Mouse (Mus musculus) gastrocnemius, adult 2 months (tissue): ENCODE measurements around the gene Itsn2. TPM values are rescaled to one million over a fixed set of nuclear protein-coding genes. Genes with fewer than 3 reads are reported as not detected.

Source experiments
- DNase-seq: peaks from one replicate; pipeline ENCODE4 v3.0.0; 2022
- H3K27ac ChIP-seq: fragments of 200-600 bp; 2 replicates; pipeline ENCODE4 v1.8.1; 2022; ENCODE audit warnings: mild to moderate bottlenecking
- H3K4me3 ChIP-seq: fragments of 200-600 bp; 2 replicates; pipeline ENCODE4 v1.8.1; 2022; ENCODE audit warnings: mild to moderate bottlenecking, moderate library complexity
- CTCF ChIP-seq: fragments of 200-600 bp; IDR thresholded peaks from 2 replicates; pipeline ENCODE4 v1.8.1; 2022; ENCODE audit warnings: antibody characterized with exemption, mild to moderate bottlenecking, moderate library complexity
- intact Hi-C: fragments of 180-260 bp; cut with DNase I; formaldehyde crosslinking; loops from one replicate; pipeline ENCODE4 v1.15.1; 2025
- total RNA-seq, 2 experiments: library from RNA; stranded (reverse); gene quantifications; 2 replicates each; pipeline ENCODE4 v1.2.3; 2021

The Itsn2 gene
- total RNA-seq, 2 experiments from 2014 or later = 22.8 to 27.0 TPM

DNA sequence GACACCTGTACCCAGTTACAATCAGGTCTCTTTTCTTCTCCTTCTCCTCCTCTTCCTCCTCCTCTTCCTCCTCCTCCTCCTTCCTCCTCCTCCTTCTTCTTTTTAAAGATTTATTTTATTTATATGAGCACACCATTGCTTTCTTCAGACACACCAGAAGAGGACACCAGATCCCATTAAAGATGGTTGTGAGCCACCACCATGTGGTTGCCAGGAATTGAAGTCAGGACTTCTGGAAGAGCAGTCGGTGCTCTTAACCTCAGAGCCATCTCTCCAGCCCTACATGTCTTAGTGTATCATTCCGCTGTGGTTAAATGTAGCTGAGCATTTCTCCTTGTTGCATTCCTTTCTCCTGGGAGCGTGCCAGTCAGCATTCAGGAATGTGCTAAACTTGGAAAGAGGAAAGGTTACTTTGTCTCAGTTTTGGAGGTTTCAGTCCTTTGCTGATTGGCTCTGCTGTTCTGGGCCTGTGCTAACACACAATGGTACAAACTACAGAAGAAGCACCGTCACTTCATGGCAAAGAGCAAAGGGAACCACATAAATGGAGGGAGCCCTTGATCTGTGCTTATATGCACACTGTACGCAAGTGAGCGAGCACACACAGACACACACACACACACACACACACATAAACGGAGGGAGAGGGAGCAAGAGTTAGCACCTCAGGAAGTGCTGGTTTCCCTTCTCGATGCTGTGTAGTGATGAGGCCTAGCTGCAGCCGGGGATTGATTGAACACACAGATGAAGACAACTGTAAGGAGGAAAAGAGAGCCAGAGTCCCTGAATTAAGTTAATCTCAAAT lies 33.8 kb upstream of the Itsn2 start:
- no peak overlapping the region for H3K4me3 ChIP-seq
- no peak for TF ChIP-seq CTCF
- intact Hi-C loops = no loop called here
- H3K27ac ChIP-seq = no peak overlapping the region
- no peak for DNase-seq

DNA sequence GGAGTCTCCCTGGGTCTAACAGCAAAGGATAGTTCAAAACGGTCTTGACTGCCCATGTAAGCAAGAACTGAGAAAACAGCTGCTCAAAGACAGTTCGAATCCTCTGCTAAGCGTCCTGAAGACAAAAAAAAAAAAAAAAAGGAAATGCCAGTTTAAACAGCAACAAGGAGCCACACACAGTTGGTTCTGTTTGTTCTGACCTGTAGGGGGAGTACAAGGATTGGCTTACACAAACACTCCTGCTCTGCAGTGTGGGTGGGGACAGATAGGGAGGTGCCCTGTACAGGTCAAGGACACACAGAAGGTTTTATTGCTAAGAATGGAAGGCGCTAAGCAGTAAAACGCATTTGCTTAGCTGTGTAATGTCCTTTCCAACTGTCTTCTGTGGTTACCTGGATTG lies 20.6 kb upstream of the Itsn2 start:
- Histone ChIP-seq H3K4me3 (no peak overlapping the region), H3K27ac (peak overlapping the region; percentile 58)
- peak; percentile 76 for TF ChIP-seq CTCF
- peak; percentile 32 for DNase-seq
- intact Hi-C loops = loop anchor here (5.0 kb wide), 1 partner anchor 195 kb away; the partner anchor contains the start of genes Fam228b and Pfn4

DNA sequence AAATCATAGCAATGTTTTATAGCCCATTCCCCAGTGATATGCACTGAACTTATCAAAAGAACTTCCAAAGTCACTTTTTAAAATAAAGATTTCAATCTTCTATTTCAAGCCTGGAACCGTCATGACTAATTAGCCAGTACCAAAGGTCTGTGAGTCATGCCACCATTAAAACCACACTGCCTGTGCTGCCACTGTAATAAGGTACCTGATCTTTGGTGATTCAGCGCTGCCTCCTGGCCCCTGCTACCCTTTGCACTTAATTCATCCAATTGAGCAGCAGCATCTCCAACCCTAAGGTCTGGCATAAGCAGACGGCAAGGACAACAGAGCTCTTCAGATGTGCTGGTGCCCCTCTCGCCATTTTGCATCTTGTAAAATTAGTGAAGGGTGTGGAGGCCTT lies 18.4 kb upstream of the Itsn2 start:
- no peak for TF ChIP-seq CTCF
- intact Hi-C loops = loop anchor here (5.0 kb wide), 1 partner anchor 193 kb away; the partner anchor contains the start of genes Fam228b and Pfn4
- DNase-seq = no peak
- Histone ChIP-seq H3K4me3 (no peak overlapping the region), H3K27ac (no peak overlapping the region)

DNA sequence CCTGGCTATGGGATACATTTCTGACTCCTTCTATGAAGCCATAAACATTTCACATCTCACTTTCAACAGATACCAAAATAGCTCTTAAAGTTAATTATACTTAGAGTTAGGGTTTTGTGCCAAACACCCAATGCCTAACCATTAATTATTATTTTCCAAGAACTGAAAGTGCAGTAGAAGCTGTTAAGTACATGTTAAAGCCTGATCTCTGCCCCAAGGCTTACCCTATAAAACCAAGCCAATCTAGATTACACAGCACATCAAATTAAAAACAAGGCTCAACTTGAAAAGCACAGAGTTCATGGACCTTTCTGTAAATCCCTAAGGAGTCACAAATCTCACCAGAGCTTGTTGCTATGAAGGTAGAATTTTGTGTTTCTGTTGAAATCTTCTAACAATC lies 10.1 kb upstream of the Itsn2 start:
- no peak for DNase-seq
- H3K27ac ChIP-seq = no peak overlapping the region
- no peak overlapping the region for H3K4me3 ChIP-seq
- TF ChIP-seq CTCF = no peak
- intact Hi-C loops = no loop called here

DNA sequence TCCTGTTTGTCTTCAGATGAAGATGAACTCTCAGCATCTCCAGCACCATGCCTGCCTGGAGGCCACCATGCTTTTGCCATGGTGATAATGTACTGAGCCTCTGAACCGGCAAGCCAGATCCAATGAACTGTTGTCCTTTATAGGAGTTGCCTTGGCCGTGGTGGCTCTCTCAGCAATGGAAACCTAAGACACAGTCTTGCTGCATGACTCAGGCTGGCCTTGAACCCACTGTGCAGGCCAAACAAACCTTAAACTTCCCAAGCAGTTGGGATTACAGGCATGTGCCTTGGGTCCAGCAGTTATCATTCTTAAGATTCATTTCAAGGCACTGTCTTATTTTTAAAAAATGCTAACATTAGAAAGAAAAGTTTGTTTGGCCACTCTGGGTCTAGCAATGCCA lies 4.6 kb upstream of the Itsn2 start:
- Histone ChIP-seq H3K4me3 (no peak overlapping the region), H3K27ac (no peak overlapping the region)
- TF ChIP-seq CTCF = no peak
- intact Hi-C loops = no loop called here
- DNase-seq = no peak

DNA sequence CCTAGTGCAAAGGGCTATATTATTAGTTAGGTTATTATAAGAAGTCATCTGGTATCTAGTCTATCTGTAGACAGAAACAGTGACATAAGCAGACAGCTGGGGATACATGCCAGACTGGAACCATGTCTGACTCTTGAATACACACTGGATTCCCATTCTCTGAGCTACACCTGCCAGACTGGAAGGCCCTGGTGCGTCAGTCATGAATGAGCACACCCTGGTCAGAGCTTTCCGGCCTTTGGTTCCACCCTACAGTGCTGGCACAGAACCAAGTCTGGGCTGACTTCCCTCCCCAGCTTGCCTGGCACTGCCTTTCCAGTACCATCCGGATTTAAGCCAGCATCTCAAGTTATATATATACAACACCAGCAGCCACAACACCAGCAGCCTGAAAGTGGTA lies 3.8 kb upstream of the Itsn2 start:
- DNase-seq = peak; percentile 79

DNA sequence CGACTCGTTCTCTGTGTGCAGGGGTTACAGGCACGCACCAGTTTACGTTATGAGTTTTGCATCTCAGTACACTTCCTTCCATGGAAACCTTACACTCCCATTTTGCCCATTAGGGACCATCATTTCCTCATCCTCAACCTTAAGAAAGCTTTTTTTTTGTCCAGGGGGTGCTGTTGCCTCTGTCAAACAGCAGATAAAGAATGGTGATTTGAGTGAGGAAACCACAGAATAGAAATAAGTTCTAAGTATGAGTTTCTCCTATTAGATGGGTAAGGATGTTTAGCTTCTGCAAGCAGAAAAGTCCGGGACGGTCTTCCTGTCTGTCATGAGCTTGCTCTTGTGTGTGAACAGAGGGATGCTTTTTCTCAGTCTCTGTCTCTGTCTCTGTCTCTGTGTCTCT lies 413 bp upstream of the Itsn2 start:
- intact Hi-C loops = no loop called here
- Histone ChIP-seq H3K27ac (peak overlapping the region; percentile 97), H3K4me3 (peak overlapping the region; percentile 90)
- DNase-seq = no peak
- TF ChIP-seq CTCF = peak; percentile 22; the same call in 1 of the 2 replicates

More for the DNA sequence above, 3.8 kb upstream of the Itsn2 start:
- TF ChIP-seq CTCF = no peak
- no peak overlapping the region for H3K4me3 ChIP-seq
- intact Hi-C loops = no loop called here
- peak overlapping the region; percentile 50 for H3K27ac ChIP-seq

DNA sequence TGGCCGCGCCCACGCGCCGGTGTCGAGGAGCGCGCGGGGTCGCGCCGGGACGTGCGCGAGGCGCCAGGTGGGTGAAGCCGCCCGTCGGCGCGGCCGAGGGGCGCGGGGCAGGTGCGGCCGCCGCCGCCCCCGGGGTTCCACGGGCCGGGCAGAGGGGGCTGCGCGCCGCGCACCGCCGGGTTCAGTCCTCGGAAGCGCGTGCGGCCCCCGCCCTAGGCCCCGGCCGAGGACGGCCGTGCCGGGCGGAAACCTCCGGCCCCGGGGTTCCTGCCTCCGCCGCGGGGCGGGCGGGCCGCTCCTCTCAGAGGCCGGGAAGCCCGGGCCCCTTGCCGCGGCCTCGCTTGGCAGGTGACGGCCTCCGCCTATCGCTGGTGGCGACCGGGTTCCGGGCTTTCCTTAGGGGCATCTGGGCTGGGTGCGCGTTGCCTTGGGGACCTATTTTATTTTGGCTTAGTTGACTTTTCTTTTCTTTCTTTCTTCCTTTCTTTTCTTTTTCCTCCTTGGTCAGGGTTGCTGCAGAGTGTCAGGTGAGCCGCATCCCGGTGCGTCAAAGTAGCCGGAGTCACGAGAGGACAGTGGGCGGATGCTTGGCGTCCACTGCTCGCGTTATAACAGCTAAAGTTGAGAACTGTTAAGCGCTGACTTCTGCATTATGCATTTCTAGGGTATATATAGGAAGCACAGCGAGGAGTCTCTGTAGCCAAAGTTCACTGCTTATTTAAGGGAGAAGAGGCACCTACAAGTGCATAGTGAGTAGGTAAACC lies 910 bp downstream of the Itsn2 start:
- peak overlapping the region; percentile 97 for H3K27ac ChIP-seq
- TF ChIP-seq CTCF = no peak
- peak; percentile 77 for DNase-seq
- peak overlapping the region; percentile 90 for H3K4me3 ChIP-seq
- intact Hi-C loops = no loop called here

DNA sequence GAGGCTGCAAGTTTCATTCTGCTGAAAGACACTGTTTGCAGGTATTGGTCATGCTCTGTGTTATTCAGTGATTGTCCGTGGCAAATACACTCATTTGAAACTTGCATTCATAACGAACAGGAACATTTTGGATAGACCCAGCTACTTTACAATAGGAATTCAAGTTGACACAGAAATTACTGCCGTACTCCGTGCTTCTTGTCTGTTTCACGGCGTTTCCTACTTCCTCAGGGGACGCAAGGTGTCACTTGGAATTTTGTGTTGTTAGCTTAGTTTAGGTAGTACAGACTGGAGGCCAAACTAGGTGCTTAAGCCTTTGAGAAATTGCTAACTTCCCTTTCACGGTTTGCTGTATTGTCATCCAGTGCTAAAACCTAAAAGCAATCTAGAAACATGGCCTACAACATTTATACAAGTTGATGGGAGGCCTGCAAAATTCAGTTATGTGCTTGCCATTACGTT lies 1.5 kb downstream of the Itsn2 start:
- intact Hi-C loops = no loop called here
- no peak for TF ChIP-seq CTCF
- H3K27ac ChIP-seq = peak overlapping the region; percentile 97

DNA sequence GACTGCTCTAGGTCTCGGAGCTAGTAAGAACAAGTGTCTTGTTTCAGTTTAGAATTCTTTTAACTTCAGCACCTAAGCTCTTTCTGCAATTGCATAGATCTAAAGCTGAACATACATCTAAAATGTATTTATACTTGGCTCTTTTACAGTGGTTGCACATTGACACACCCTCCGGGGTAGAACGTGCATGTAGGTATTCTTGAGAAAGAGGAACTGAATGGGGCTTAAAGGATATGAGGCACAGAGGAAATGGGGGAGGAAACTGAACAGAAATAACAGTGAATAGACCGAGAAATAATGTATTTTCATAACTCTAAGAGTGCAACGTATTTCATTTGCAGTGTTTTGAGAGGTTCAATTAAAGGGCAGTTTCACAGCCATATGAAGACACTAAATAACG lies 2.6 kb downstream of the Itsn2 start:
- no peak for DNase-seq
- Histone ChIP-seq H3K27ac (no peak overlapping the region), H3K4me3 (peak overlapping the region; percentile 90)
- intact Hi-C loops = no loop called here
- TF ChIP-seq CTCF = no peak

More for the DNA sequence above, 1.5 kb downstream of the Itsn2 start:
- no peak for DNase-seq
- peak overlapping the region; percentile 90 for H3K4me3 ChIP-seq

DNA sequence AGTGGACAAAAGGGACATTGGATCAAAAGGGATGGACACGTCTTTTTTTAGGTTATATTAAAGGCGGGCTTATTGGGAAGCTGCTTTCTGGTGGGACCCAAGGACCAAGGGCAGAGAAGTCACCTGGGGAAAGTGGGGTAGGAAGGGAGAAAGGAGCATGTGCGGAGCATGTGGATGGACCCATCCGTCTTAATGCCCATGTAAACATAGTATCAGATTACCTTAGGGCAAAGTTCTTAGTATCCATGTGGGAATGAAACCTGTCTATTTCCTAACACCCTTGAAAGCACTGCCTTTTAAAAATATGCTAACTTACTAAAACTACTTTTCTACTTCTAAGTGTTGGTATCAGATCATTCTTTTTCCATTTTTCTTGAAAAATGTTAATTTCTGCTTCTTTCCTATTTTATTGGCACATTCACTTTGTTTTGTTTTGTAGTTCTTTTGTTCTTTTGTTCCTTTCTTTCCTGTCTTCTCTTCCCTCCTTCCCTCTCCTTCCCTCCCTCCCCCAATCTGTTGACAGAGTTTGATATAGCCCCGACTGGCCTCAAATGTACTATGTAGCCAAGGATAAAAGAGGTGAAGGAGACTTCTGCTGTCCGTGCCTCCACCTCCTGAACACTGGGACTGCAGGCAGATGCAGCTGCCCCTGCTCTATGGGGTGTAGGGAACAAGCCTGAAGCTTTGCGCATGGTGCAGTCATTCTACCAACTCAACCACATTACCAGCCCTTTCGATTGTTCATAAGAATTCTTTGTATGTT lies 6.4 kb downstream of the Itsn2 start:
- intact Hi-C loops = no loop called here
- no peak for TF ChIP-seq CTCF
- DNase-seq = no peak
- Histone ChIP-seq H3K4me3 (no peak overlapping the region), H3K27ac (peak overlapping the region; percentile 2; the same call in 1 of the 2 replicates)

DNA sequence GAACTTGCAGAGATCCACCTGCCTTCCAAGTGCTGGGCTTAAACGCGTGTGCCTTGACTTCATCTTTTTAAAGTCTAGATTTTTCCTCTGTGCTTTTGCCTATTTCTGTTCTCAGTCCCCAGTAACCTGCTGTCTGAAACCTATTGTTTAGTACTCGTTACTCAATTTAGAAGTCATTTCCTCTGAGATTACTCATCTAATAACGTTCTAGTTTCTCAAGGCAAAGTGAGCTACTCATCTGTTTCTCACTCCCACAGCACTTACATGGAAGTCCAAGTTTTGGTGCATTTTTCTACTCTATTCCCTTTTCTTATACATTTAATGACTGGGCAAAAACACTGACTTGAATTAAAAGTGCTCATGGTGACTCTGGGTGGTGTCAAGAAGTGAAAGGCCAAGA lies 7.3 kb downstream of the Itsn2 start:
- no peak overlapping the region for H3K4me3 ChIP-seq
- intact Hi-C loops = no loop called here
- no peak overlapping the region for H3K27ac ChIP-seq
- DNase-seq = no peak
- TF ChIP-seq CTCF = no peak
